Mouse (Mus musculus): ENCODE measurements around the gene Stac.

DNA sequence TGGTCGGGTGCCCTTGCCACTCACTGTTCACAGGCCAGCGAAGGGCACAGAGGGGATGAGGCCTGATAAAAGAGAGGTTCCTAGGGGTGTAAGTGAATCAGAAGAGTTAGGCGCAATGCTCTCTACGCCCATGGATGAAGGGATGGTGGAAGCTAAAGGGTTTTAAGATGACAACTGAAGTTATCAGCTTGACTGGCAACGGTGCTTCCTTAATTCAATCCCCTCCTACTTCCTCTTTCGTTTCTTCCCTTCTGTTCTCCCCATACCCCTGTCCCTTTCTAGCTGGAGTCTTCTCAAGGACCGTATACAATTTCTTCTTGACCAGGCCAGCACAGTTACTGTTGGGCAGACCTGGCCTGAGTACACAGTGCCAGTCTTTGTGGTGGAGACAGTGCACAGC, 126.9 kb downstream of the Stac start:
- TF ChIP-seq EP300 (IDR thresholded peaks at IDR 0.05; ENCODE audit: low read depth) (no peak), CTCF (IDR thresholded peaks at IDR 0.05; ENCODE audit: low read depth) (no peak)

Data from liver, embryonic 14.5 days (tissue).